Mouse (Mus musculus) ES-Bruce4 (cell line): ENCODE results near the gene Snx10.

Experiments used
- CTCF ChIP-seq: IDR thresholded peaks from one replicate; pipeline ENCODE4 v1.8.1; 2011; ENCODE audit warnings: low read depth, low read length
- EP300 ChIP-seq: IDR thresholded peaks from 2 replicates; pipeline ENCODE4 v1.6.1; 2011; ENCODE audit warnings: low read depth, low read length; ENCODE audit not compliant: insufficient read depth
- POLR2A ChIP-seq: IDR thresholded peaks from one replicate; pipeline ENCODE4 v1.8.1; 2011; ENCODE audit warnings: low read length; ENCODE audit not compliant: insufficient read depth

DNA sequence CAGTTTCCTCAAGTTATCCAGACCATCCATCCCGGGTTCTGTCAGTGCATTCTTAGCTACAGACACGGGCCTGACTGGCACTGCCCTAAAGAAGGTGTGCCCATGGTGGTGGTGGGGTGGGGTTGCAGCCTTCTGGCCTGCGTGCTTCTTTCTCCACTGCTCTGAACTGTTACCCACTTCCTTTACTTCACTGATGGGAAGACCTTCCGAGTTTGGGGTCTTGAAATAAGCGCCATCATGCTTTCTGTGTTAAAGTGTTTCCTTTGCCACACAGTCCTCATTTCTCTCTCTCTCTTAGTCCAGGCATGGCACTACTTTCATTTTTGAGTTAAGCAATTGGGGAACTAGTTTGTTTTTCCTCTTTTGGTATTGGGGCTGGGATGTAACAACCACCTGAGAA is 1.3 kb downstream of the Snx10 start:
- TF ChIP-seq CTCF (no peak), POLR2A (no peak), EP300 (no peak)
